Mouse (Mus musculus) stomach, embryonic 15.5 days (tissue): ENCODE results near the gene 2310057J18Rik. TPM values are rescaled to one million over a fixed set of nuclear protein-coding genes. Genes with fewer than 3 reads are reported as not detected.
"Not testable (repeated sequence)": the region's sequence is repeated elsewhere in the genome, so short reads cannot be mapped to it uniquely, and the experiment has no call there.

Experiments
- ATAC-seq: fragments of 200-750 bp; cut with Nextera tagmentation; 2 replicates; pipeline ENCODE4 v1.8.0; 2017; ENCODE audit warnings: low read depth, moderate number of reproducible peaks, moderate TSS enrichment; ENCODE audit not compliant: insufficient read depth, low FRiP score
- H3K27ac ChIP-seq: fragments of 300-500 bp; sonication (generic); 2 replicates; pipeline ENCODE4 v1.5.1; 2015; ENCODE audit warnings: mild to moderate bottlenecking, inconsistent platforms
- H3K27me3 ChIP-seq: fragments of 300-500 bp; sonication (generic); replicated peaks from 2 replicates; pipeline ENCODE4 v1.6.1; 2015; ENCODE audit warnings: inconsistent platforms
- H3K36me3 ChIP-seq: fragments of 300-500 bp; sonication (generic); 2 replicates; pipeline ENCODE4 v1.6.1; 2015; ENCODE audit warnings: inconsistent platforms
- H3K4me1 ChIP-seq: fragments of 300-500 bp; sonication (generic); 2 replicates; pipeline ENCODE4 v1.6.1; 2015; ENCODE audit warnings: inconsistent platforms
- H3K4me2 ChIP-seq: fragments of 300-500 bp; sonication (generic); 2 replicates; pipeline ENCODE4 v1.6.1; 2015; ENCODE audit warnings: mild to moderate bottlenecking, inconsistent platforms
- H3K4me3 ChIP-seq: fragments of 300-500 bp; sonication (generic); replicated peaks from 2 replicates; pipeline ENCODE4 v1.5.1; 2015; ENCODE audit warnings: inconsistent platforms
- H3K9ac ChIP-seq: fragments of 300-500 bp; sonication (generic); 2 replicates; pipeline ENCODE4 v1.6.1; 2015; ENCODE audit warnings: inconsistent platforms
- H3K9me3 ChIP-seq: fragments of 300-500 bp; sonication (generic); 2 replicates; pipeline ENCODE4 v1.6.1; 2016; ENCODE audit warnings: inconsistent platforms
- WGBS: fragments of 180-500 bp; shearing (Covaris S2); methylation state at CpG from one replicate; pipeline ENCODE4 v1.1.7; 2015; 5-methylcytosine and 5-hydroxymethylcytosine counted together
- polyA plus RNA-seq: library from polyadenylated mRNA; unstranded; fragments of >200 nt; fragmentation: Nextera tagmentation; extraction: Ambion mirVana; gene quantifications from 2 replicates; pipeline ENCODE4 v1.2.1, GENCODE M21; 2015

2310057J18Rik gene
- 0.15 TPM in 1 of 2 replicates, not detected in the other for polyA plus RNA-seq

DNA sequence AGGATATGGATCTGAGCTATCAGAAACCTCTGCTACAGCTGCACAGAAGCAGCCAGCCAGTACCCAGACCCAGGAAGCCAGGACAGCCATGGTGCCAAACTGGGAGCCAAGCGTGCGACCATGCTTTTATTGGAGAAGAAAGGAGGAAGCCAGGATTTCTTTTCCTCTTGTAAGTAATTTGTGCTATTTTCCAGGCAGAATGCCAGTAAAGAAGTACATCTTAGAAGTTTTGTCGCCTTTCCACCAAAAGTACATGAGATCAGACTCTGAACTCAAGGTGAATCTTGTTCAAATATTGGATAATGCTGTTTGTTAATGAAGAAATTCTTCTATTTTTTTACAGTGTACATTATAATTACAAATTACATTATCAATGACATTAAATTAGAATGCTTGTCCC, at the start of gene 2310057J18Rik:
TSS of gene 2310057J18Rik (minus strand) at position 101 of the 400 bp plus-strand sequence.
- H3K4me1 ChIP-seq = no peaks in the 10 kb centered on the region
- no peaks in the 10 kb centered on the region for H3K9me3 ChIP-seq
- no peak for ATAC-seq
- H3K4me3 ChIP-seq = no peak within 1 kb of the TSS
- no peaks in the 10 kb centered on the region for H3K36me3 ChIP-seq
- H3K27ac ChIP-seq = no peak within 1 kb of the TSS
- no peak within 1 kb of the TSS for H3K4me2 ChIP-seq
- H3K27me3 ChIP-seq = no peaks in the 10 kb centered on the region
- WGBS = 82% methylated on average over 3 of the region's 3 CpGs
- H3K9ac ChIP-seq = no peak within 1 kb of the TSS

DNA sequence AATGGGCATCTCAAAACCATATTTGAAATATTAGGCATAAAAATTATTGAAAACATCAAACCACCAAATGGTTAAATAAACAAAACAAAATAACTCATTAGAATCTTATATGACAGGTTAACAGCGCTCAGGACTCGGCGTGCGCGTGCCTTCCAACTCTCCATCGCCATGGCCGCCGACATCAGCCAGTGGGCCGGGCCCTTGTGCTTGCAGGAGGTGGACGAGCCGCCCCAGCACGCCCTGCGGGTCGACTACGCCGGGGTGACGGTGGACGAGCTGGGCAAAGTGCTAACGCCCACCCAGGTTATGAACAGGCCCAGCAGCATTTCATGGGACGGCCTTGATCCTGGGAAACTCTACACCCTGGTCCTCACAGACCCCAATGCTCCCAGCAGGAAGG, 43.9 kb upstream of the 2310057J18Rik start:
- H3K4me1 ChIP-seq, ATAC-seq, H3K9me3 ChIP-seq: not testable (repeated sequence)

DNA sequence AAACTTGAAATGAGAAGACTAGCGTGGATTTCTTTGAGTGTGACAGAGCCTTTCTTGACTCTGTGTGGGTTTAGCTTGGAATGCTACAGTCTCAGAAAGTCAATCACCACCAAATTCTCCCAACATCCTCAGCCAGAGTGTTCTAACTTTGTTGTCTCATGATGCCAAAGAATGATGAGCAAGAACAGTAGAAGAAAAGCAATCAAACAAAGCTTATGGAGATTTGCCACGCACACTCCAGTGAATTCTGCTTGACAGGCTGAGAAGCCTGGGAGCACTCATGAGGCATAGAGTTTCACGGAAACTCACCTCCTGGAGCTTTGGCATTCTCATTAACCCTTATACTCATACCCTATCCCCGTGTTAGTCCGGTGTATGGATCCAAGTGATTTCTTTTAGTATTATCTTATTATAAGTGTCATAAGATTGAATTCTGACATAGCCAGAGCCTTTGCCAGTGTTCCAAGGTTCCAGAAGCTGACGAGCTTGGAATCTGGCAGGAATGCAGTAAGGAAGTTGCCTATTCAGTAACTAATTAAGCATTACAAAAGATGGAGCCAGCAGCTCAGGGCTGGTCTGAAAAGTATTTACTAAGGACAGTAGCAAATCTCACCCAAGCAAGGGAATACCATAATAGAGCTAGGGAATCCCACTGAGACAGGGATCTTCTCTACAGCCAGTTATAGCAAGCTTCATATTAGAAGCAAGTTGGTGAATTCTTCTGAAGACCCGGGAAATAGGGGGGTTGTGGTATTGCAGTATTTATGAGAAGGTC, 33.6 kb upstream of the 2310057J18Rik start:
- Histone ChIP-seq H3K36me3 (no peaks in the 10 kb centered on the region), H3K27ac (no peak overlapping the region), H3K9ac (no peak overlapping the region), H3K27me3 (no peaks in the 10 kb centered on the region), H3K4me1 (no peaks in the 10 kb centered on the region), H3K9me3 (no peaks in the 10 kb centered on the region), H3K4me2 (no peak overlapping the region), H3K4me3 (no peak overlapping the region)
- 76% methylated on average over 7 of the region's 7 CpGs for WGBS
- ATAC-seq = no peak

More for the DNA sequence above, 43.9 kb upstream of the 2310057J18Rik start:
- not testable (repeated sequence) for H3K9ac ChIP-seq, H3K36me3 ChIP-seq, H3K27ac ChIP-seq, H3K27me3 ChIP-seq, H3K4me2 ChIP-seq, H3K4me3 ChIP-seq
- WGBS = 88% methylated on average over 10 of the region's 20 CpGs

DNA sequence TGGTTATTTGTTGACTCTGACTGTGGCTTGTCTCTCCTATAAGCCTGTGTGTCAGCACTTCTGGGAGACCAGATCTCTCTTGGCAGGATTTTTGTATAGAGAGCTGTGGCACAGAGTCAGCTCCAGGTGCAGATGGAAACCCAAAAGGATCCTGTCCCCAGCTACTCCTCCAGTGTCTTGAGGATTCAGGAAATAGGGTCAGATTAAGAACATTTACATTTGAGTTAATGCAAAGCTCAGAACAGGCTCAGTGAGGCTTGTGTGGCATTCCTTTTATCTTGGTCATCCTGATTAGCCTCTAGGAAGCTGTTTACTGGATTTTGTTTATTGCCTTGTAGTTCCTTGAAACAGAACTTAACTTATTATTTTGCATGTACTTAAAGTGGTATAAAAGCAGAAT, 11.7 kb upstream of the 2310057J18Rik start:
- no peak for ATAC-seq
- H3K27ac ChIP-seq = no peak overlapping the region
- no peak overlapping the region for H3K4me3 ChIP-seq
- no peaks in the 10 kb centered on the region for H3K36me3 ChIP-seq
- H3K4me1 ChIP-seq = no peaks in the 10 kb centered on the region
- H3K9ac ChIP-seq = no peak overlapping the region
- H3K27me3 ChIP-seq = no peaks in the 10 kb centered on the region
- H3K4me2 ChIP-seq = no peak overlapping the region
- no peaks in the 10 kb centered on the region for H3K9me3 ChIP-seq

DNA sequence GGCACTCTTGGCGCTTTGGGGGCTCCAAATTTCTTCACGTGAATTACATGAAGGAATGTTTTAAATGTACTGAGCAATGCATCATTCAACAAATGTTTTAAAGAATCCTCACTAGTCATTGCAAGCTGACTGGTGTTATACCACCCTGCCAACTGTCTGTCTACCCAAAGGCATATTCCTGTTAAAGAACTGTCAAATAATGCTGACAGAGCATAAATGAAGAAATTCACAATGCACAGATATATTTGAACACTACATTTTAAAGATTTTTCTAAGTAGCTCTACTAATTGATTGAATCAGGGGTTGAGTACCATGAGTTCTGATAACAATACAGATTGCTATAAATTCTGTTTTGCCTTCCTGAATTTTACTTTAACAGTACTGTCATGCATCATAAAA, 2.9 kb upstream of the 2310057J18Rik start:
- H3K27ac ChIP-seq = no peak overlapping the region
- ATAC-seq = no peak
- WGBS = 63% methylated on average over 2 of the region's 2 CpGs
- H3K4me3 ChIP-seq = no peak overlapping the region
- H3K9ac ChIP-seq = no peak overlapping the region
- H3K4me1 ChIP-seq = no peaks in the 10 kb centered on the region
- no peaks in the 10 kb centered on the region for H3K9me3 ChIP-seq
- no peak overlapping the region for H3K4me2 ChIP-seq
- no peaks in the 10 kb centered on the region for H3K27me3 ChIP-seq
- no peaks in the 10 kb centered on the region for H3K36me3 ChIP-seq

DNA sequence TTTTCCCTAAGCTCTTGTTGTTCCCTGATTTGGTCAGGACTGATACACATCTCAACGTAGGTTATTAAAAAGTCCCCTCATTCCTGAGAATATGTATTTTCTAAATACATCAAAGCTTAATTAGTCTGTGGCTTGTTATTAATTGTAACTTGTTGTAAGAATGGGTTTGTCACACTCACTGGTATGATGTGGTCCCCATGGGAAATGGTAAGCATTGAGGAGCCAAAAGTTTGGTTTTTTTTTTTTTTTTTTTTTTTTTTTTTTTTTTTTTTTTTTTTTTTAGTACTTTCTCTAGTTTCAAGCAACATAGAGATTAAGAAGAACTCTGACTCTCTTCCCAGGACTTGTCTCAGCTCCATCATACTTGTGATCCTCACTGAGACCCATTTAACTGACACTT, 17.9 kb downstream of the 2310057J18Rik start:
- Histone ChIP-seq H3K36me3 (no peaks in the 10 kb centered on the region), H3K4me1 (no peaks in the 10 kb centered on the region), H3K4me2 (no peak overlapping the region), H3K27me3 (no peaks in the 10 kb centered on the region), H3K4me3 (no peak overlapping the region), H3K9me3 (no peaks in the 10 kb centered on the region), H3K9ac (no peak overlapping the region), H3K27ac (no peak overlapping the region)
- 73% methylated on average over 1 of the region's 1 CpGs for WGBS
- no peak for ATAC-seq

DNA sequence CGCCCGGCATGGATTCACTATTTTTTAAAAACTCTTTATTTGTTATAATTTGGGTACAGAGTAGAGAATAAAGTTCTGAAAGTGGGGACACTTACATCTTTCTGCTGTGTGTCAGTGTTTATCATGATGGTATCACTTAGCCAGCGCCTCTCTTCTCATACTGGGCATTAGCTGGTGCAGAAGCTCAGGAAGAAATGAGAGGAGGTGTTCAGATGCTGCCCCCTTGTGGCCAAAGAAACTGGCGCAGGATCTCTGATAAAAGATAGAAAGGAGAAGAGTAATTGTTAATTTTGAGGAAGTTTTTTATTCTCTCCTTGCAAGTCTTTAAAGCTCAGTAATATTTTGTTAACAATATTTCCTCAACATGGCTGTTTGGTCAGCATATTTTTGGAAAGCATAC, 31.0 kb downstream of the 2310057J18Rik start:
- Histone ChIP-seq H3K9ac (no peak overlapping the region), H3K4me3 (no peak overlapping the region), H3K4me1 (no peaks in the 10 kb centered on the region), H3K27ac (no peak overlapping the region), H3K9me3 (no peaks in the 10 kb centered on the region), H3K27me3 (no peaks in the 10 kb centered on the region), H3K4me2 (no peak overlapping the region), H3K36me3 (no peaks in the 10 kb centered on the region)
- WGBS = 48% methylated on average over 4 of the region's 4 CpGs
- no peak for ATAC-seq

DNA sequence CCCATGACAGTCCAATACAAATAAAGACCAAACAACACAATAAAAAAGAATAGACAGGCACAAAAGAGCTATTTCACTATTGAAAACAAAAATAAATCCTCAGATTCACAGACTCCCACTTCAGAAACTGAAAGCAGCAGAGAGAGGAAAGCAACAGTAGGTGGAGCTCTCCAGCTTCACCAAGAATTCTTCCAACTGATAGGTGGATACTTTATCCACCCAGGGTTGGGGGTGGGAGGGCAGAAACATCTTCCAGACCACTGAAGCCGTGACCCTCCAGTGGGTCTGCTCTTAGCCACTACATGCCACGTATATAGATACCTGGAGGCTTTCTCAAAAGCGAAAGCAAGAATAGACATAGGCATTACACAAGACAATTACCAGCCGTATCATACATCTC, 31.6 kb downstream of the 2310057J18Rik start:
- Histone ChIP-seq H3K4me1 (no peaks in the 10 kb centered on the region), H3K36me3 (no peaks in the 10 kb centered on the region), H3K27ac (no peak overlapping the region), H3K4me3 (no peak overlapping the region), H3K9ac (no peak overlapping the region), H3K4me2 (no peak overlapping the region), H3K9me3 (no peaks in the 10 kb centered on the region), H3K27me3 (no peaks in the 10 kb centered on the region)
- 59% methylated on average over 4 of the region's 4 CpGs for WGBS
- ATAC-seq = no peak

Other genes starting within 250 kb of the 2310057J18Rik start
- gene Soga3, start 157.5 kb upstream of the 2310057J18Rik start, polyA plus RNA-seq = 3.2 and 4.2 TPM in 2 replicates
- 1.5 and 2.0 TPM in 2 replicates for gene Gm49353, start 212.7 kb upstream of the 2310057J18Rik start, polyA plus RNA-seq
- 1.4 and 1.8 TPM in 2 replicates for gene 9330159F19Rik, start 225.3 kb upstream of the 2310057J18Rik start, polyA plus RNA-seq